8 mouse cellular contexts compared by ENCODE assay signal in genomic region chr2:164442315-164443050, GRCm38 (mm10). TPM values are rescaled to one million over a fixed set of nuclear protein-coding genes. Genes with fewer than 3 reads are reported as not detected.
DNase-seq lines count a peak whose midpoint lies in the region; ATAC-seq and TF ChIP-seq lines count a peak whose summit lies in the region.

No protein-coding gene starts in this region.

- peaks cover 36% of the 10 kb centered on the region for H3K79me2 ChIP-seq in CH12.LX (replicated peaks; ENCODE audit: control insufficient read depth, extremely low read depth, insufficient read depth, poor library complexity, severe bottlenecking)

- H3K9me3 ChIP-seq in CH12.LX (replicated peaks; ENCODE audit: low read length) = no peaks in the 10 kb centered on the region
- H3K9me3 ChIP-seq in hindbrain, embryonic 14.5 days (ENCODE audit: control insufficient read depth, low read length) = no peaks in the 10 kb centered on the region
- H3K9me3 ChIP-seq in liver, embryonic 14.5 days (ENCODE audit: control insufficient read depth, low read length) = no peaks in the 10 kb centered on the region

- in situ Hi-C loops in CH12.LX (cut with MboI; ENCODE audit: low pct_ligation_motif_present, low pct_unique_long_range_greater_than_20kb, low sequenced_read_pairs) = no loop called here

- peak overlapping the region; percentile 58 to 72 (median 63) for H3K4me3 ChIP-seq in CH12.LX (replicated peaks in 1 of 3; ENCODE audit: low read depth in 2 of 3, low read length in 2 of 3, poor library complexity in 1 of 3)
- H3K4me3 ChIP-seq in hindbrain, embryonic 14.5 days (replicated peaks; ENCODE audit: low read length) = peak overlapping the region; percentile 37
- H3K4me3 ChIP-seq in liver, embryonic 14.5 days (ENCODE audit: insufficient read depth in 1 of 2, low read depth in 2 of 2, low read length in 2 of 2) = peak overlapping the region; percentile 53 to 56
- H3K4me3 ChIP-seq in olfactory bulb, adult 2 months (ENCODE audit: insufficient read depth, low read depth, low read length) = peak overlapping the region; percentile 58

- peak; percentile 62 for DNase-seq in 3T3-L1 (ENCODE audit: low read depth, low spot score)
- DNase-seq in CH12.LX (ENCODE audit: extremely low read depth) = no peak
- DNase-seq in gastrocnemius, adult 18-20 months (ENCODE audit: low spot score) = peak; percentile 69
- DNase-seq in hindbrain, embryonic 14.5 days (ENCODE audit: low spot score) = no peak
- no peak for DNase-seq in liver, embryonic 14.5 days (ENCODE audit: low read depth in 3 of 3, low spot score in 3 of 3)
- DNase-seq in layer of hippocampus, adult 11-12 months (ENCODE audit: low spot score) = no peak
- DNase-seq in cerebellum, adult 9-10 months = no peak

- H3K27me3 ChIP-seq in CH12.LX (replicated peaks) = peaks cover 14% of the 10 kb centered on the region
- peaks cover 20% of the 10 kb centered on the region for H3K27me3 ChIP-seq in hindbrain, embryonic 14.5 days (ENCODE audit: control insufficient read depth, insufficient read depth, low read length)
- peaks cover 31% of the 10 kb centered on the region for H3K27me3 ChIP-seq in liver, embryonic 14.5 days (ENCODE audit: control insufficient read depth, insufficient read depth, low read length)

- TF ChIP-seq EP300 in CH12.LX (IDR thresholded peaks at IDR 0.05; ENCODE audit: low read length) = no peak
- TF ChIP-seq EP300 in liver, embryonic 14.5 days (IDR thresholded peaks at IDR 0.05; ENCODE audit: low read depth) = no peak

- peaks cover 0 to 18% of the 10 kb centered on the region in 2 experiments for H3K36me3 ChIP-seq in CH12.LX (replicated peaks in 1 of 2; ENCODE audit: control insufficient read depth in 1 of 2, insufficient read depth in 1 of 2, low read length in 1 of 2)
- no peaks in the 10 kb centered on the region for H3K36me3 ChIP-seq in hindbrain, embryonic 14.5 days (replicated peaks; ENCODE audit: control insufficient read depth, insufficient read depth)
- no peaks in the 10 kb centered on the region for H3K36me3 ChIP-seq in liver, embryonic 14.5 days (replicated peaks; ENCODE audit: control insufficient read depth, insufficient read depth, low read depth)

- 2% methylated on average over 29 of the region's 29 CpGs for WGBS in hindbrain, embryonic 14.5 days
- 3% methylated on average over 29 of the region's 29 CpGs for WGBS in liver, embryonic 14.5 days (ENCODE audit: insufficient replicate concordance)
- 6% methylated on average over 29 of the region's 29 CpGs for WGBS in olfactory bulb, adult 2 months

- no peak; the same call in 1 of the 2 replicates for ATAC-seq in hindbrain, embryonic 14.5 days (ENCODE audit: low FRiP score)
- ATAC-seq in liver, embryonic 14.5 days (ENCODE audit: insufficient read depth) = peak; percentile 24; the same call in 1 of the 2 replicates

- H3K4me1 ChIP-seq in CH12.LX (ENCODE audit: control insufficient read depth in 1 of 2, insufficient read depth in 2 of 2) = peaks cover 18 to 59% of the 10 kb centered on the region in 2 experiments
- peaks cover 7% of the 10 kb centered on the region for H3K4me1 ChIP-seq in hindbrain, embryonic 14.5 days (replicated peaks; ENCODE audit: control insufficient read depth, insufficient read depth, low read length)
- H3K4me1 ChIP-seq in liver, embryonic 14.5 days (replicated peaks; ENCODE audit: control insufficient read depth in 2 of 2, insufficient read depth in 2 of 2, low read length in 1 of 2) = peaks cover 0 to 4% of the 10 kb centered on the region in 2 experiments; a peak in 1 of 4 replicates
- H3K4me1 ChIP-seq in olfactory bulb, adult 2 months (ENCODE audit: control insufficient read depth, insufficient read depth, low read length) = peaks cover 19% of the 10 kb centered on the region

- H3K9ac ChIP-seq in CH12.LX (ENCODE audit: insufficient read depth, low read depth) = peak overlapping the region; percentile 87
- peak overlapping the region; percentile 57 for H3K9ac ChIP-seq in hindbrain, embryonic 14.5 days
- H3K9ac ChIP-seq in liver, embryonic 14.5 days (replicated peaks) = peak overlapping the region; percentile 36

- peak overlapping the region; percentile 77 for H3K4me2 ChIP-seq in CH12.LX (ENCODE audit: insufficient read depth, low read depth, poor library complexity, severe bottlenecking)
- H3K4me2 ChIP-seq in hindbrain, embryonic 14.5 days (replicated peaks) = peak overlapping the region; percentile 82
- peak overlapping the region; percentile 47 for H3K4me2 ChIP-seq in liver, embryonic 14.5 days (ENCODE audit: low read depth)

- TF ChIP-seq CTCF in CH12.LX (conservative IDR thresholded peaks at IDR 0.05 in 1 of 2, IDR thresholded peaks at IDR 0.05 in 1 of 2; ENCODE audit: low read depth in 2 of 2, low read length in 2 of 2) = no peak
- no peak for TF ChIP-seq CTCF in liver, embryonic 14.5 days (IDR thresholded peaks at IDR 0.05; ENCODE audit: low read depth)
- no peak for TF ChIP-seq CTCF in olfactory bulb, adult 2 months (IDR thresholded peaks at IDR 0.05; ENCODE audit: insufficient read depth, low read depth, low read length)

- dilution Hi-C loops in CH12.LX (cut with MboI; ENCODE audit: extremely low pct_ligation_motif_present, extremely low pct_unique_long_range_greater_than_20kb, low sequenced_read_pairs) = no loop called here

- H3K27ac ChIP-seq in CH12.LX (ENCODE audit: insufficient read depth, low read depth) = peak overlapping the region; percentile 10
- no peak overlapping the region for H3K27ac ChIP-seq in hindbrain, embryonic 14.5 days
- H3K27ac ChIP-seq in liver, embryonic 14.5 days = no peak overlapping the region
- H3K27ac ChIP-seq in olfactory bulb, adult 2 months (ENCODE audit: insufficient read depth, low read depth, low read length) = peak overlapping the region; percentile 30; the same call in 1 of the 2 replicates

- TF ChIP-seq RAD21 in CH12.LX (IDR thresholded peaks at IDR 0.05; ENCODE audit: low read depth, low read length) = no peak

- TF ChIP-seq POLR2A in CH12.LX (IDR thresholded peaks at IDR 0.05; ENCODE audit: low read depth, low read length) = no peak
- no peak for TF ChIP-seq POLR2A in olfactory bulb, adult 2 months (IDR thresholded peaks at IDR 0.05; ENCODE audit: insufficient read depth, low read depth, low read length)

TF ChIP-seq in CH12.LX, 34 proteins besides CTCF, POLR2A, EP300 and RAD21:
- TF ChIP-seq USF1 (IDR thresholded peaks at IDR 0.05; ENCODE audit: low read depth, low read length) = peak; percentile 13; the same call in 1 of the 2 replicates
- TF ChIP-seq BHLHE40 (IDR thresholded peaks at IDR 0.05; ENCODE audit: low read depth, low read length) = no peak

RNA-seq across cellular contexts. Expression of gene Sdc4, which starts 1.2 kb away (rescaled TPM):
- total RNA-seq in CH12.LX (2012; rRNA removed) (63.9 and 69.9 TPM in 2 replicates), CH12.LX (2014; rRNA removed) (53.4 and 59.8 TPM in 2 replicates)
- polyA plus RNA-seq in CH12.LX (2012; ENCODE audit: insufficient read length, low read depth) = 36.4 and 46.6 TPM in 2 replicates
- 10 to 100 TPM; 62.6 to 77.3 TPM for total RNA-seq in gastrocnemius, adult 18-20 months (2021)
- polyA plus RNA-seq in hindbrain, embryonic 14.5 days (2014; fragmentation: Nextera tagmentation; extraction: Ambion mirVana) = 6.8 and 9.3 TPM in 2 replicates
- 9.7 and 10.8 TPM in 2 replicates for polyA plus RNA-seq in liver, embryonic 14.5 days (2012; rRNA removed)
- 23.8 and 25.4 TPM in 2 replicates for polyA plus RNA-seq in liver, embryonic 14.5 days (2014; fragmentation: Nextera tagmentation; extraction: Ambion mirVana)
- polyA plus RNA-seq in olfactory bulb, adult 2 months (2012; ENCODE audit: insufficient read depth, insufficient read length, low replicate concordance, missing spikeins) = 124 TPM in 1 of 2 replicates, not detected in the other

RNA-seq across cellular contexts. Expression of gene Sys1, which starts 14.3 kb away (rescaled TPM):
- total RNA-seq in CH12.LX (2012; rRNA removed) = 58.5 and 59.7 TPM in 2 replicates
- 41.8 and 46.6 TPM in 2 replicates for total RNA-seq in CH12.LX (2014; rRNA removed)
- polyA plus RNA-seq in CH12.LX (2012; ENCODE audit: insufficient read length, low read depth) = 46.5 and 57.4 TPM in 2 replicates
- 10 to 100 TPM; 26.0 to 26.2 TPM for total RNA-seq in gastrocnemius, adult 18-20 months (2021)
- polyA plus RNA-seq in hindbrain, embryonic 14.5 days (2014; fragmentation: Nextera tagmentation; extraction: Ambion mirVana) = 87.1 and 92.6 TPM in 2 replicates
- 15.9 and 20.6 TPM in 2 replicates for polyA plus RNA-seq in liver, embryonic 14.5 days (2012; rRNA removed)
- 30.7 TPM in 2 replicates for polyA plus RNA-seq in liver, embryonic 14.5 days (2014; fragmentation: Nextera tagmentation; extraction: Ambion mirVana)
- not detected in 2 replicates for polyA plus RNA-seq in olfactory bulb, adult 2 months (2012; ENCODE audit: insufficient read depth, insufficient read length, low replicate concordance, missing spikeins)

RNA-seq across cellular contexts. Expression of gene Gm20458, which starts 18.3 kb away (rescaled TPM):
- total RNA-seq in CH12.LX (2012; rRNA removed) = 0.88 and 1.1 TPM in 2 replicates
- total RNA-seq in CH12.LX (2014; rRNA removed) = 0.74 TPM in 1 of 2 replicates, not detected in the other
- polyA plus RNA-seq in CH12.LX (2012; ENCODE audit: insufficient read length, low read depth) = 0.31 and 1.2 TPM in 2 replicates
- total RNA-seq in gastrocnemius, adult 18-20 months (2021) = 1 to 10 TPM; 3.8 to 6.5 TPM
- polyA plus RNA-seq in hindbrain, embryonic 14.5 days (2014; fragmentation: Nextera tagmentation; extraction: Ambion mirVana) = 8.6 and 10.0 TPM in 2 replicates
- polyA plus RNA-seq in liver, embryonic 14.5 days (2012; rRNA removed) = 0.13 and 1.7 TPM in 2 replicates
- 1.9 and 5.9 TPM in 2 replicates for polyA plus RNA-seq in liver, embryonic 14.5 days (2014; fragmentation: Nextera tagmentation; extraction: Ambion mirVana)
- not detected in 2 replicates for polyA plus RNA-seq in olfactory bulb, adult 2 months (2012; ENCODE audit: insufficient read depth, insufficient read length, low replicate concordance, missing spikeins)

RNA-seq across cellular contexts. Expression of gene Trp53tg5, which starts 31.0 kb away (rescaled TPM):
- total RNA-seq in CH12.LX (2012; rRNA removed) (not detected in 2 replicates), CH12.LX (2014; rRNA removed) (not detected in 2 replicates)
- polyA plus RNA-seq in CH12.LX (2012; ENCODE audit: insufficient read length, low read depth) = not detected in 2 replicates
- not detected for total RNA-seq in gastrocnemius, adult 18-20 months (2021)
- 0.28 TPM in 1 of 2 replicates, not detected in the other for polyA plus RNA-seq in hindbrain, embryonic 14.5 days (2014; fragmentation: Nextera tagmentation; extraction: Ambion mirVana)
- not detected in 2 replicates for polyA plus RNA-seq in liver, embryonic 14.5 days (2012; rRNA removed)
- polyA plus RNA-seq in liver, embryonic 14.5 days (2014; fragmentation: Nextera tagmentation; extraction: Ambion mirVana) = not detected in 2 replicates
- not detected in 2 replicates for polyA plus RNA-seq in olfactory bulb, adult 2 months (2012; ENCODE audit: insufficient read depth, insufficient read length, low replicate concordance, missing spikeins)

RNA-seq across cellular contexts. Expression of gene Matn4, which starts 37.5 kb away (rescaled TPM):
- total RNA-seq in CH12.LX (2012; rRNA removed) = not detected in 2 replicates
- not detected in 2 replicates for total RNA-seq in CH12.LX (2014; rRNA removed)
- not detected in 2 replicates for polyA plus RNA-seq in CH12.LX (2012; ENCODE audit: insufficient read length, low read depth)
- under 1 TPM; 0.59 to 0.78 TPM for total RNA-seq in gastrocnemius, adult 18-20 months (2021)
- polyA plus RNA-seq in hindbrain, embryonic 14.5 days (2014; fragmentation: Nextera tagmentation; extraction: Ambion mirVana) = 0.44 and 0.75 TPM in 2 replicates
- polyA plus RNA-seq in liver, embryonic 14.5 days (2012; rRNA removed) = 0.16 and 0.44 TPM in 2 replicates
- not detected in 2 replicates for polyA plus RNA-seq in liver, embryonic 14.5 days (2014; fragmentation: Nextera tagmentation; extraction: Ambion mirVana)
- polyA plus RNA-seq in olfactory bulb, adult 2 months (2012; ENCODE audit: insufficient read depth, insufficient read length, low replicate concordance, missing spikeins) = not detected in 2 replicates

Comparison
In these comparisons a context has a peak if more than half of its experiments do, and no peak if none do; other contexts are left out.
1. DNase-seq: peak in 3T3-L1 (single experiment) and gastrocnemius, adult 18-20 months (single experiment); none in CH12.LX (single experiment), hindbrain, embryonic 14.5 days (single experiment), liver, embryonic 14.5 days (0 of 3), layer of hippocampus, adult 11-12 months (single experiment) and cerebellum, adult 9-10 months (single experiment).
2. H3K27ac ChIP-seq: peak in CH12.LX (single experiment) and olfactory bulb, adult 2 months (single experiment); none in hindbrain, embryonic 14.5 days (single experiment) and liver, embryonic 14.5 days (single experiment).
3. H3K9ac ChIP-seq: peak in every context shown above with its lines; median percentile 87 in CH12.LX; 57 in hindbrain, embryonic 14.5 days; 36 in liver, embryonic 14.5 days.
4. RNA of gene Sys1, which starts 14.3 kb away (polyA plus RNA-seq): 87.1 to 92.6 TPM in hindbrain, embryonic 14.5 days, 46.5 to 57.4 TPM in CH12.LX and 15.9 to 30.7 TPM in liver, embryonic 14.5 days; not detected in olfactory bulb, adult 2 months; every median in the first group is over 10 times any median in the second.
5. Peak in every context shown above with its lines, with median percentiles within 50 percentile points of each other: H3K4me2 ChIP-seq and H3K4me3 ChIP-seq.